Mouse (Mus musculus) midbrain, embryonic 13.5 days (tissue): Measurements from ENCODE around the gene Lrrc29. TPM values are rescaled to one million over a fixed set of nuclear protein-coding genes. Genes with fewer than 3 reads are reported as not detected.
"Not testable (repeated sequence)": the region's sequence is repeated elsewhere in the genome, so short reads cannot be mapped to it uniquely, and the experiment has no call there.

Experiments used
- ATAC-seq: fragments of 200-750 bp; cut with Nextera tagmentation; 2 replicates; pipeline ENCODE4 v1.8.0; 2017; ENCODE audit warnings: mild to moderate bottlenecking, moderate TSS enrichment, moderate library complexity
- H3K27ac ChIP-seq: fragments of 300-500 bp; sonication (generic); 2 replicates; pipeline ENCODE4 v1.5.1; 2015; ENCODE audit warnings: inconsistent platforms, mild to moderate bottlenecking, moderate library complexity
- H3K27me3 ChIP-seq: fragments of 300-500 bp; sonication (generic); 2 replicates; pipeline ENCODE4 v1.6.1; 2015; ENCODE audit warnings: mild to moderate bottlenecking, inconsistent platforms
- H3K36me3 ChIP-seq: fragments of 300-500 bp; sonication (generic); 2 replicates; pipeline ENCODE4 v1.6.1; 2015; ENCODE audit warnings: mild to moderate bottlenecking, inconsistent platforms
- H3K4me1 ChIP-seq: fragments of 300-500 bp; sonication (generic); replicated peaks from 2 replicates; pipeline ENCODE4 v1.6.1; 2015; ENCODE audit warnings: inconsistent platforms
- H3K4me2 ChIP-seq: fragments of 300-500 bp; sonication (generic); replicated peaks from 2 replicates; pipeline ENCODE4 v1.6.1; 2015; ENCODE audit warnings: moderate library complexity, mild to moderate bottlenecking, inconsistent platforms
- H3K4me3 ChIP-seq: fragments of 300-500 bp; sonication (generic); replicated peaks from 2 replicates; pipeline ENCODE4 v1.5.1; 2015; ENCODE audit warnings: mild to moderate bottlenecking, inconsistent platforms
- H3K9ac ChIP-seq: fragments of 300-500 bp; sonication (generic); replicated peaks from 2 replicates; pipeline ENCODE4 v1.6.1; 2015; ENCODE audit warnings: mild to moderate bottlenecking, inconsistent platforms
- H3K9me3 ChIP-seq: fragments of 300-500 bp; sonication (generic); 2 replicates; pipeline ENCODE4 v1.6.1; 2016; ENCODE audit warnings: mild to moderate bottlenecking, inconsistent platforms
- WGBS: fragments of 180-500 bp; shearing (Covaris S2); methylation state at CpG from one replicate; pipeline ENCODE4 v1.1.7; 2015; 5-methylcytosine and 5-hydroxymethylcytosine counted together
- polyA plus RNA-seq: library from polyadenylated mRNA; unstranded; fragments of >200 nt; fragmentation: Nextera tagmentation; extraction: Ambion mirVana; gene quantifications from 2 replicates; pipeline ENCODE4 v1.2.1, GENCODE M21; 2015

The Lrrc29 gene
- polyA plus RNA-seq, 1 experiment from 2014 or later: 1.1 TPM

GRCm38 (mm10) chr8:105292471-105292870, 33.6 kb downstream of the Lrrc29 start:
- no peak overlapping the region for H3K4me2 ChIP-seq
- no peak overlapping the region for H3K4me3 ChIP-seq
- H3K9ac ChIP-seq: no peak overlapping the region
- no peaks in the 10 kb centered on the region for H3K36me3 ChIP-seq
- ATAC-seq: no peak
- peaks cover 20% of the 10 kb centered on the region for H3K27me3 ChIP-seq
- WGBS: 93% methylated on average over 7 of the region's 7 CpGs
- H3K9me3 ChIP-seq: no peaks in the 10 kb centered on the region
- no peak overlapping the region for H3K27ac ChIP-seq
- peaks cover 35% of the 10 kb centered on the region for H3K4me1 ChIP-seq

DNA sequence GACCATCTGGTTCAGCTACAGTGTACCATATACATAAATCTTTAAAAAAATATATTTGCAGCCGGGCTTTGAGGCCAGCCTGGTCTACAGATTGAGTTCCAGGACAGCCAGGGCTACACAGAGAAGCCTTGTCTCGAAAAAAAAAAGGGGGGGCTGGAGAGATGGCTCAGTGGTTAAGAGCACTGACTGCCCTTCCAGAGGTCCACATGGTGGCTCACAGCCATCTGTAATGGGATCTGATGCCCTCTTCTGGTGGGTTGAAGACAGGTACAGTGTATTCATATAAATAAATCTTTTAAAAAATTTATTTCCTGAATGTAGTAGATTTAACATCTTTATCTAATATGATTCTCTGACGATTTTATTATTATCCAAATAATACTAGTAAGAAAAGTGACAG, 34.3 kb downstream of the Lrrc29 start:
- H3K4me1 ChIP-seq: peaks cover 38% of the 10 kb centered on the region
- ATAC-seq, H3K9ac ChIP-seq, H3K9me3 ChIP-seq, H3K36me3 ChIP-seq, H3K27ac ChIP-seq, H3K4me3 ChIP-seq, H3K4me2 ChIP-seq: not testable (repeated sequence)
- WGBS: 75% methylated on average over 3 of the region's 3 CpGs
- H3K27me3 ChIP-seq: peaks cover 20% of the 10 kb centered on the region

DNA sequence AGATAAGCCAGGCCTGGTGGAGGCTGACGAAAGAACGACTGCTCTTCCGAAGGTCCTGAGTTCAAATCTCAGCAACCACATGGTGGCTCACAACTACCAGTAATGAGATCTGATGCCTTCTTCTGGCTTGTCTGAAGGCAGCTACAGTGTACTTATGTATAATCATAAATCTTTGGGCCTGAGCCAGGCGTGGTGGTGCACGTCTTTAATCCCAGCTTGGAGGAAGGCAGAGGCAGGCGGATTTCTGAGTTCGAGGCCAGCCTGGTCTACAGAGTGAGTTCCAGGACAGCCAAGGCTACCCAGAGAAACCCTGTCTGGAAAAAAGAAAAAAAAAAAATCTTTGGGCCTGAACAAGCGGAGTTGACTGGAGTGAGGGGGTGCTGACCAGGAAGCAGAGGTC, 34.7 kb downstream of the Lrrc29 start:
- H3K4me2 ChIP-seq, H3K36me3 ChIP-seq, H3K27ac ChIP-seq, ATAC-seq, H3K4me3 ChIP-seq, H3K9me3 ChIP-seq, H3K9ac ChIP-seq: not testable (repeated sequence)
- peaks cover 20% of the 10 kb centered on the region for H3K27me3 ChIP-seq
- WGBS: 86% methylated on average over 8 of the region's 8 CpGs
- peaks cover 40% of the 10 kb centered on the region for H3K4me1 ChIP-seq

DNA sequence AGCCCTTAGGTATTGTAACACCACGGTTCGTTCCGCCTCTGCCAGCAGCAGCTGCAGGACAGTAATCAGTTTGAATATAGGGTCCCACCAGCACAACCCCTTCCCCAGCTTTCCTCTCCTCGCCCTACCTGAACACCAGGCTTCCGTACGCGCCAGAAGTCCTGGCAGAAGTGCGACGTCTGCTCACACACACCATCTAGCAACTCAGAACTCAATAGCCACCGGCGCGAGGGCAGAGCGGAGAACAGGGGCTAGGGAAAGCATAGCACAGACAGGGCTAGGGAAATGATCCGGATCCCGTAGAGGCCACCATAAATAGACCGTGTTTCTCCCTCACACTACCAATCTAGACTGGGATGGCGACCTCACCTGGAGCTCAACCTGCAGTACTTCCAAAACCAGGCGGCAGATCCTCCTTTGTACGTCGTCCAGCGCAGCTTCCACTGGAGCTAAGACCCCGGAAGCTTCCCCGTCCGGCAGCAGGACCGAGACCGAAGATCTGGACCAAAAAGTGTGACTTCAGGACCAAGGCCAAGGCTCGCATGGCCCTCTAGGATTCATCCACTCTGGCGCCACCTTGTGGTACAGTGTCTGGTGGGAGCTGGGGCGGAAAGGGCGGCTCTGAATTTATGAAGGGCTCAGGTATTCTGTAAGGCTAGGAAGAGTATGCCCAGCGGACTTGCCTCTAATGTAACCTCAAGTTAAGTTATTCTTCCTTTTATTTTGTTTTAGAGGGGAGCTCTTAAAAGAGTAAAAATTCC, 35.3 kb downstream of the Lrrc29 start:
- Histone ChIP-seq H3K27me3 (peaks cover 20% of the 10 kb centered on the region), H3K9me3 (no peaks in the 10 kb centered on the region), H3K27ac (no peak overlapping the region), H3K9ac (peak overlapping the region; percentile 70; the same call in 1 of the 2 replicates), H3K36me3 (peaks cover 7% of the 10 kb centered on the region; the same call in 1 of the 2 replicates), H3K4me2 (peak overlapping the region; percentile 81), H3K4me1 (peaks cover 46% of the 10 kb centered on the region), H3K4me3 (peak overlapping the region; percentile 56)
- 6% methylated on average over 31 of the region's 31 CpGs for WGBS
- no peak for ATAC-seq

GRCm38 (mm10) chr8:105289805-105290460, 36.1 kb downstream of the Lrrc29 start, which contains the start of gene 4931428F04Rik:
Gene 4931428F04Rik (minus strand): TSS chr8:105289864.
- H3K36me3 ChIP-seq: peaks cover 15% of the 10 kb centered on the region
- H3K27me3 ChIP-seq: peaks cover 20% of the 10 kb centered on the region
- peak within 1 kb of the TSS; percentile 81 for H3K4me2 ChIP-seq
- H3K4me3 ChIP-seq: peak within 1 kb of the TSS; percentile 56
- peaks cover 54% of the 10 kb centered on the region for H3K4me1 ChIP-seq
- peak within 1 kb of the TSS; percentile 70 for H3K9ac ChIP-seq
- peak; percentile 49 for ATAC-seq
- 1% methylated on average over 43 of the region's 43 CpGs for WGBS
- H3K27ac ChIP-seq: peak within 1 kb of the TSS; percentile 93
- no peaks in the 10 kb centered on the region for H3K9me3 ChIP-seq

DNA sequence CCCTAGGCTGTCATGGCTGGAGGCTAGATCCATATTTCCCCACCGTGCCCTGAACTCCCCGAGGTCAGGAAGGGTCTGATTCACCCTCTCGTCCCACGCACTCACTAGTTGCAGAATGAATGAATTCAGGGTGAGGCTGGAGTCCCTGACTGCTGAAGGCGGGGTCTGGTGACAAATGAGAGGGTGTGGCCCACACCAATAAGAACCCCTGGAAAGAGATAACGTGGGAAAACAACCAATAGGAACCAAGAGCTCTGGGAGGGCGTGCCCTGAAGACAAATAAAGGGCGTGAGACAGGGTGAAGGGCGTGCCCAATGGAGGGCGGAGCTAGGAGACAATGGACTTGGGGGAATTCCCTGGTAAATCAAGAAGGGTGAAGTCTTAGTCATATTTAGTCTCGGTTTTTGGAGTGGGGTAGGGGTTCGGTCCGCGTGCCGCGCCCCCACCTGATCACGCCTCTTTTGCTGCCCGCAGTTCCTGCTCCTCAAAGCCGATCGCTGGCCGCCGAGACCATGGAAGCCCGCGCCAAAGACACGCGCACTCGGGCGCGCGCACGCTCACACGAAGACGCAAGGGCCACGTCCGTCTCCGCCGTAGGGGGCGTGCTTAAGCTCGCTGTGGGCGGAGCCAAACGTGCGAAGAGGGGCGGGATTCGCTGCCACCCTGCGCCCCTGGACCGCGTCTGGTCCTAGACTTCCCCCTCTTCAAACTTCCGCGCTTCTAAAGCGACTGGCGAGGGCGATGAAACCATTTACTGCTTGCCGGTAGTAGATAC, 36.9 kb downstream of the Lrrc29 start:
- Histone ChIP-seq H3K4me2 (peak overlapping the region; percentile 81), H3K9me3 (no peaks in the 10 kb centered on the region), H3K36me3 (peaks cover 21% of the 10 kb centered on the region), H3K27me3 (peaks cover 20% of the 10 kb centered on the region), H3K27ac (peak overlapping the region; percentile 93), H3K4me3 (peak overlapping the region; percentile 56), H3K4me1 (peaks cover 57% of the 10 kb centered on the region), H3K9ac (peak overlapping the region; percentile 70)
- ATAC-seq: peak; percentile 91
- under 1% methylated on average over 53 of the region's 53 CpGs for WGBS

GRCm38 (mm10) chr8:105288231-105288630, 37.8 kb downstream of the Lrrc29 start:
- H3K4me3 ChIP-seq: peak overlapping the region; percentile 56
- H3K9me3 ChIP-seq: no peaks in the 10 kb centered on the region
- ATAC-seq: no peak
- peak overlapping the region; percentile 70 for H3K9ac ChIP-seq
- peaks cover 12% of the 10 kb centered on the region for H3K27me3 ChIP-seq
- WGBS: 81% methylated on average over 5 of the region's 5 CpGs
- H3K36me3 ChIP-seq: peaks cover 28% of the 10 kb centered on the region
- peaks cover 57% of the 10 kb centered on the region for H3K4me1 ChIP-seq
- peak overlapping the region; percentile 81 for H3K4me2 ChIP-seq
- peak overlapping the region; percentile 93; the same call in 1 of the 2 replicates for H3K27ac ChIP-seq

GRCm38 (mm10) chr8:105286907-105287306, 39.2 kb downstream of the Lrrc29 start:
- ATAC-seq: no peak
- WGBS: 82% methylated on average over 4 of the region's 4 CpGs
- H3K36me3 ChIP-seq: peaks cover 40% of the 10 kb centered on the region
- no peak overlapping the region for H3K27ac ChIP-seq
- peaks cover 12% of the 10 kb centered on the region for H3K27me3 ChIP-seq
- H3K9ac ChIP-seq: no peak overlapping the region
- peak overlapping the region; percentile 56 for H3K4me3 ChIP-seq
- H3K4me2 ChIP-seq: peak overlapping the region; percentile 81
- peaks cover 57% of the 10 kb centered on the region for H3K4me1 ChIP-seq
- no peaks in the 10 kb centered on the region for H3K9me3 ChIP-seq

DNA sequence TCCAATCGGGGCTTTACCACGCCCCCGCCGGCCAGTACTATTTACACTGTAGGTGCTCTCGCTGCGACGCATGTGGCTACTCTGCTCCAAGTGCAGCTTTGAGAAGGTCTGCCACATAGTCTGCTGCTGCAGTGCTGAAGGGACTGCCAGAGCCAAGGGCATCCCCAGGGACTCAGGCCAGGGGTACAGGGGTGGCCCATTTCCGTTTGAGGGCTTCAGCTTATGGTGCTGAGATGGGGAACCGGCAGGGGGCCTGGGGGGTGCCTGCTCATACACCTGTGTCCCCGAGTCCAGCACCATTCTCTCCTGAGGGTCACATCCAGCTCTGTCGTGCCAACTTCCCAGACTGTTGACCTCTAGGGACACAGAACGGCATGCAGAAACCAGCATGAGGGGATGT, 40.6 kb downstream of the Lrrc29 start:
- Histone ChIP-seq H3K4me2 (peak overlapping the region; percentile 81; the same call in 1 of the 2 replicates), H3K27me3 (peaks cover 17% of the 10 kb centered on the region), H3K9ac (0 out of 2 replicates have a peak overlapping the region, but pooled peaks have one; percentile 39), H3K4me3 (no peak overlapping the region), H3K27ac (no peak overlapping the region), H3K36me3 (peaks cover 51% of the 10 kb centered on the region), H3K9me3 (no peaks in the 10 kb centered on the region), H3K4me1 (peaks cover 52% of the 10 kb centered on the region)
- 40% methylated on average over 12 of the region's 12 CpGs for WGBS
- ATAC-seq: no peak

- H3K9me3 ChIP-seq: no peaks in the 10 kb centered on the region
- peaks cover 45% of the 10 kb centered on the region for H3K4me1 ChIP-seq
- 27% methylated on average over 23 of the region's 23 CpGs for WGBS
- no peak overlapping the region for H3K4me3 ChIP-seq
- peak; percentile 49 for ATAC-seq
- H3K4me2 ChIP-seq: no peak overlapping the region
- no peak overlapping the region for H3K9ac ChIP-seq
- no peak overlapping the region for H3K27ac ChIP-seq
- H3K36me3 ChIP-seq: peaks cover 64% of the 10 kb centered on the region
- H3K27me3 ChIP-seq: peaks cover 37% of the 10 kb centered on the region
Observed at GRCm38 (mm10) chr8:105283074-105283473, 43.0 kb downstream of the Lrrc29 start.

DNA sequence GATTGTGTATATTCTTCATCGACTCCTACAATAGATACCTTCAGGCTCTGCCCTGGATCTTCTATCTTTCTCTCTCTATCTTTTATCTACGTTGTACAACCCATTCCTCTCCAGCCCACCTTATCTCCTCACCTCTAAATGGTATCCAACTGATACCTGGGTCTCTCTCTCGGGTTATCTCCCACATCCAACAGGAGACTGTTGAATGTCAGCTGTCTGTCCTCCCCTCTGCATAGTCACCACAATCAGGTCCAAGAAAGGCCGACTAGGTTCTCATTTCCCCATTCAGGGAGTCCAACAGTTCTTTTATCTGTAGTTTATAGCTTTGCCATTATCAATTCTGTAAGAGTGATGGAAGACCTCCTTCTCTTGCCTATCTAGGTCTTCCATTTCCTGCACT, 43.8 kb downstream of the Lrrc29 start:
- Histone ChIP-seq H3K9me3 (no peaks in the 10 kb centered on the region), H3K27ac (no peak overlapping the region), H3K9ac (no peak overlapping the region), H3K4me1 (peaks cover 37% of the 10 kb centered on the region), H3K4me3 (no peak overlapping the region), H3K4me2 (no peak overlapping the region), H3K27me3 (peaks cover 45% of the 10 kb centered on the region), H3K36me3 (peaks cover 64% of the 10 kb centered on the region)
- ATAC-seq: no peak
- 94% methylated on average over 4 of the region's 4 CpGs for WGBS
